Mouse (Mus musculus) neutrophil, adult 5-6 weeks (primary cell): ENCODE measurements around the gene Spp2. TPM values are rescaled to one million over a fixed set of nuclear protein-coding genes. Genes with fewer than 3 reads are reported as not detected.
"Not testable (repeated sequence)": the region's sequence is repeated elsewhere in the genome, so short reads cannot be mapped to it uniquely, and the experiment has no call there.

Experiments used
- ATAC-seq: fragments of 151-379, 151-347 bp; 2 replicates; pipeline ENCODE4 v1.8.0; 2017; ENCODE audit warnings: mild to moderate bottlenecking, moderate TSS enrichment; ENCODE audit not compliant: insufficient number of reproducible peaks, poor library complexity, low FRiP score, severe bottlenecking; ENCODE audit errors: extremely low read depth
- total RNA-seq: library from RNA; stranded (forward); fragments of 200-1000 nt; gene quantifications from 2 replicates; pipeline ENCODE4 v1.2.3, GENCODE M21; 2017

Spp2 gene
- total RNA-seq, 1 experiment from 2014 or later: not detected

GRCm38 (mm10) chr1:88431262-88431661, 24.5 kb downstream of the Spp2 start:
- no peak for ATAC-seq

DNA sequence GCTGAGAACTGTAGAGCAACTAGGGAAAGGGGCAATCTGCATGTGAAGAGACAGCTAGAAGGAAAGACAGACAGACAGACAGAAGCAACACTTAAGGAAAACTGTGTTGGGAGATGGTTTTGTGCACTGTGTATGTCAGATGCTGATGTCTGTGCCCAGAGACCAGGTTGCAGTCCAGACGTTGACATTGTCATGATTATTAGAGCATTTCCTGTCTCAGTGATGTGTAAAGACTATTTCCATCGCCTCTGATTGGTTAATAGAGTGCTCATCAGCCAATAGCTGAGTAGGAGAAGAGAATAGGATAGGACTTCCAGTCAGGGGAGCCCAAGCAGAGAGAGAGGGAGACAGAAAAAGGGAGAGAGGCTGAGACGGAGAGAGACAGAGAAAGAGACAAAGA, 25.8 kb downstream of the Spp2 start:
- ATAC-seq: no peak

- ATAC-seq: no peak
Observed at GRCm38 (mm10) chr1:88433096-88433883, 26.5 kb downstream of the Spp2 start.

DNA sequence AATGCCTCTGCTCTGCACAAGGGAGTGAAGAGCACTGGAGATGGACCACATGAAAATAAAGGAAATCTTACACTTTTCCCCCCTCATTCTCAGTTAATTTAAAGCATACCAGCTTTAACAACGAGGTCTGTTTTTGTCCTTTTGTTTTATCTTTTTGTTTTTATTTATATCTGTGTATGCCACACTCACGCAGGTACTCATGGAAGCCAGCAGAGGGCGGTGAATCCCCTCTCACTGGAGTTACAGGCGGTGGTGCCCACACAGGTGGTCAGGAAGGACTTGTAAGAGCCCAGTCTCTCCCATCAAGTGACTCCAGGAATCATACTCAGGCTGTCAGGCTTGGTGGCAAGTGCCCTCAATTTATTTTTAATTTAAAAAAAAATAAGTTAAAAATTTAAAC, 27.3 kb downstream of the Spp2 start:
- ATAC-seq: no peak

DNA sequence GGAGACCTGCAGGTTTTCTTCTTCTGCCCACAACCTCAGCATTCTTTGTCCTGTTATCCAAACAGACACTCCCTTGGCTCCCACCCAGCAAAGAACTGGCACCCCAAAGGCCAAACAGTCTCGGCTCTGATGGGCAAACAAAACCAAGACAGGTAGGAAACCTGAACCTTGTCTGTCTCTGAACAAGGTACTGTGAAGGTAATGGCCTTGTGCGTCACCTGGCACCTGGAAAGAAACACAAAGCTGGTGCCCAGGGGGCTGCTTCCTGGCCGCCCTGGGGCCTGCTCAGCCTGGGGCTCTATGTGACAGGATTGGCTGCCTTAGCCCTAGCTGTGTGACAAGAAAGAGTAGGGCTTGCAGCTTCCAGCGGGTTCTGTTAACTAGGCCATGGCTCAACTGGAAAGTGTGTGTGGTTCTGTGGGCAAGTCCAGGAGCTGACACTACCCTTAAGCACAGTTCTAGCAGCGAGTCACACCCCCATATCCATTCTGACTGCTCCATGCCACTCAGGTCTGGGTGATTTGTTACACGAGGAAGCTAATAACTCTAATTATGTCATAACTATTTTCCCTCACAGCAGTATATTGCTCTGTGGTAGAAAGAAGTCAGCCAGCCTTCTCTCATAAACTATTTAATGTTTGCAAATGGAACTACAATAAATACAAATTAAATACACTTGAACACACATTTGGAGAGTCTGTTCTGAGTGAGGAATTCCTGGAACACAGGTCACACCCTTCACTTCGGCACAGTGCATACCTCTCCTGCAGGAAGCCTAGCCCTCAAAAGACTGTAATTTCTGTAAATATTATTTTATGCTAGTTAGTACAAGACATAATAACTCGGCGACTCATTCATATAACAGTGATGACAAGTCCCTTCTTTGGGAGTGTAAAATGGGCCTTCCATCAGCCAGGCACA, 30.7 kb downstream of the Spp2 start:
- no peak for ATAC-seq

DNA sequence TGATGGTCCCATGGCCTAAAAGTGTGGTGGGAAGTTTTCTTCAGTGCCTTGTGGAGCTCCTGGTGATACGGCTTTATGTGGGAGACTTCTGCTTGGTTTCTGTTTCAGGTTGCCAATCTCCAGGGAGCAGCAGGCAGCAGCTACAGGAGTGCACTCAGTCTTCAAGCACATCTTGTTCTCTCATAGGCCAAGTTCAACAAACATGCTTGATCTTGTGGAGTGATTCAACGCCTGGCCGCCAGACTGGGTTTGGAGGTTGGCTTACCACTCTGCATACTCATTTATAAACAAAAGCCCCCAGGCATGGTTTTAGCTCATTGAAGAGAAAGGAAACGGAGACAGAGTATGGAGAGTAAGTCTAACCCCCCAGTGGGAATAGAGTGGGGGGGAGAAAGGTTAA, 36.6 kb downstream of the Spp2 start:
- no peak for ATAC-seq

DNA sequence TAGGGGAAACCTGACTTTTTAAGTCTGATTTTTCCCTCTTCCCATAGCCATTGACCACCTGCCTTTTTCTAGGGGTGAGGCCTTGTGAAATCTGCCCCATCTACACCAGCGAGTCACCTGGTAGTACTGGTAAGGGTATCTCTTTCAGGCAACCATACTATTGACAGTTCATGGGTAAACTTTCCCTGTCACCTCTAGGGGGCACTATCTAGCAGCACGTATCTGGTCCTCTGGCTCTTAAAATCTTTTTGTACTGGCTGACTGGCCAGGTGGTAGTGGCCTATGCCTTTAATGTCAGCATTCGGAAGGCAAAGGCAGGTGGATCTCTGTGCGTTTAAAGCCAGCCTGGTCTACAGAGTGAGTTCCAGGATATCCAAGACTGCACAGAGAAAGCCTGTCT, 38.6 kb downstream of the Spp2 start:
- ATAC-seq: no peak

- no peak for ATAC-seq
Observed at GRCm38 (mm10) chr1:88446270-88447030, 39.7 kb downstream of the Spp2 start.

DNA sequence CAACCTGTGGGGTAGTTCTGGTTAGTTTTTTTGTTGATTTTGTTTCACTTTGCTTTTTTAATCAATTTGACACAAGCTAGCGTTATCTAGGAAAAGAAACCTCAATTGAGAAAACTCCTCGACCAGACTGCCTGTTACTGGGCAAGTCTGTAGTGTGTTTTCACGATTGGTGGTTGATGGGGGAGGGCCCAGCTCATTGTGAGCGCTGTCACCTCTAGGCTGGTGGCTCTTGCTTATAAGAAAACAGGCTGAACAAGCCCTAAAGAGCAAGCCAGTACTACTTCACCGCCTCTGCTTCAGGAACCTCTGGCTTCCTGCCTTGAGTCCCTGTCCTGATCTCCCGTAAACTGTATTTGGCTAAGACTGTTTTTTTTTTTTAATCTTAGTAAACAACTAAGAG, 40.7 kb downstream of the Spp2 start:
- no peak for ATAC-seq

DNA sequence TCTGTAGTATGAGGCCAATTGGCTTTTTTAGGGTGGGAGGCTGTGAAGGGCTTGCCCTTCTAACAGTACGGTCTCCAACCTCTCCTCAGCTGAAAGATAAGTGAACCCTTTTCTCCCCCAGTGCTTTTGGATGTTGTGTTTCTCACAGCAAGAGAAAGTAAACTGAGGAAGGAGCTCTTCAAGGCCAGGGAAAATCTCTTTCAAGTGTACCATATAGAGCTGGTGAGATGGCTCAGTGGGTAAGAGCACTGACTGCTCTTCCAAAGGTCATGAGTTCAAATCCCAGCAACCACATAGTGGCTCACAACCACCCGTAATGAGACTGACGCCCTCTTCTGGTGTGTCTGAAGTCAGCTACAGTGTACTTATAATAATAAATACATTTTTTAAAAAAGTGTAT, 41.3 kb downstream of the Spp2 start:
- not testable (repeated sequence) for ATAC-seq

DNA sequence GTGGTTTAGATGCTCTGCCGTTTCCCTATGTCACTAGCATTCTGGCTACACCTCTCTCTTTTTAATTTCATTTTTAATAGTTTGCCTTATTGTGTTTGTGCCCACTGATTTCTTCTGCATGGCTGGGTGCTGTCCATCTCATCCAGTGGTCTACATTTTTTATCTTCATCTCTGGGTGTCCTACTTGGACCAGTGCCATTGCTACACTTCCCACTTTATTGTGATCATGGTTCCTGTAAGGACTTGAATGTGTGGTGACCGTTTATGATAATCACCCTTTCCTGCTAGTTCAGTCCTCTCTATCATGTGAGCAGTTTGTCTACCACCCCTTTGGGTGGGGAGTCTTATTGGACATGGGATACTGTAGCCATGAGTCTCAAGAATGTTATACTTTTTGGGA, 43.0 kb downstream of the Spp2 start:
- ATAC-seq: no peak

DNA sequence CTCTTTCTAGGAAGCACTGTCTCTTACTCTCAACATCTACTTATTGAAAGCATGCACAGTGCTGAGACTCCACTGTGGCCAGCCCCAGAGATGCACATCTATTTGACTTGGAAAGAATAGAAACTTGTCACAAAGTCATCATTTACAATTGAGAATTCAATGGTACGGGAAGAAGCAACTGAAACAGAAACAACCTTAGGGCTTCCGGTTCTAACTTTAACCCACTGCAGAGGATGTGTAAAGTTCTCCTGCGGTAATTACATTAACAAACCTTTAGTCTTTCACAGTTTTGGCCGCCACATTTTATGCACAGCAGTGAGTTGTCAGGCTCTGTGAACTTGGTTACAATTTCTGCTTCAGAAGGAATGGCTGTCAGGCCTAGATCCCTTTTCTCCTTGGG, 43.9 kb downstream of the Spp2 start:
- ATAC-seq: no peak

- ATAC-seq: no peak
Observed at GRCm38 (mm10) chr1:88452198-88452597, 45.4 kb downstream of the Spp2 start.

DNA sequence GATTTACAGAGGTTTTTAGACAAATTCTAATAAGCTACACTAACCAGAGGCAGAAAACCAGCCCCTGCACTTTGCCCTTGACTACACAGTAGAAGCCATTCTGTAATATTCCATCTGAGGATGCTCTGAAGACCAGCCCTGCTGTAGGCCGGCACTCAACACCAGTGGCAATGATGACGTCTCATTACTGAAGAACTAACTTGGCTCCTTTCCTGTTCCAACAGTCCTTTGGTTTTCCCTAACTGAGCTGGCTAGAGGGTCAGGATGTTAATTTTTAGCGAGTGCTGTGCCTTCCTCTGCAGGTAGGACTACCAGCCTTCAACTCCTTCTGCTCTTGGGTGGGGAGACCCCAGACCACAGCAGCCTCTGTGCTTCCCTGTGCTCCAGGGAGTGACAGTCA, 47.9 kb downstream of the Spp2 start:
- ATAC-seq: no peak

DNA sequence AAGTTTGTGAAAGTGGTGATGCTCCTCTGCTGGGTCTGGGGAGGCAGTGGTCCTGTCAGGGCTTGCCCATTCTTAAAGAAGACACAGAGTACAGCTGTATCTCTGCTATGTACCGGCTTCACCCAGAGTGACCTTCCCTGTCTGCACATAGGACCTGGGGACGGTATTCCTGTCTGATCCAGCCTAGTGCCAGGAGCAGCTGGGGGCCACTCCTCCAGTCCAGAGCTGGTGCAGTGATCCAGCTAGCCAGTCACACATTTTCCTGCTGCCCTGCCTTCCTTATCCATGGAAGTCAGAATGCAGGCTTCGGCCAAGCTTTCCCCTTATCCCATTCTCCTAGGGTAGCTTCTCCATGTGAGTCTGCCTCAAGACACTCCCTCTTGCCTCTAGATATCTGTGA, 49.0 kb downstream of the Spp2 start:
- ATAC-seq: no peak

GRCm38 (mm10) chr1:88456451-88457072, 49.8 kb downstream of the Spp2 start:
- ATAC-seq: peak; percentile 50

DNA sequence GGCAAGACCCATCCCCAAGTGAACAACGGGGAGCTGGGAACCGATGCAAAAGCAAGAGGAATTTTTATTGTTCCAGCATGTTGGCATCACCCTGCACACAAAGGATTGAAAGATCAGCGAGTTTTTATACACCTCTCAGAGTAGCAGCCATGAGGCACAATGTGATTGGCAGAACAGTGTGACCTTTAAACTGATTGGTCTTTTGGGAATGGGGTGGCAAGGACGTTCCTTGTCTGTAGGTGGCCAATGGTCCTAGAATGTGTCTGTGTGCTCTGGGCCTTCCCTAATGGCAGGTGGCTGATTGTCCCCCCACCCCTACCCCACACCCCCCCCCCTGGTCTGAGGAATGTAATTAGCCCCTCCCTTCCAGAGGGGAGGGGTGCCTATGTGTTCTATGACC, 52.4 kb downstream of the Spp2 start:
- ATAC-seq: no peak

DNA sequence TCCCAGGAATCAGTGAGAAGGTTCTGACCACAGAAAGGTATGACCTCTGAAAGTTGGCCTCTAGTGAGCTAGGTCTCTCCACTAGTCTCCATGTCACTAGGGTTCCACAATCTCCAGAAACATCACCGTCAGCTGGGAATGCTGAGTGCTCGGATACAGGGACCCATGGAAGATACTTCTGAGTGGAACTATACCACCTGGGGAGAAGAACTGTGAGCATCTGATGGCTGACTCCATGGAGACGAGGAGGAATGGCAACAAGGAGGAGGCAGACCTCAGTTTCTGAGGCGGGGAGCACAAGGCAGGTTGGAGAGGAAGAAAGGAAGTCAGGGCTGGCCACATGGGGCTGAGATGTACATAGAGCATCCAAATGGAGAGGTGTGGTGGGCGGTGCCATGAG, 52.9 kb downstream of the Spp2 start:
- no peak for ATAC-seq

- ATAC-seq: no peak
Observed at GRCm38 (mm10) chr1:88461096-88461495, 54.3 kb downstream of the Spp2 start.
